Mouse (Mus musculus) liver, postnatal 0 days (tissue): ENCODE measurements around the gene Myo1g.

Source experiments
- CTCF ChIP-seq: sonication (generic); IDR thresholded peaks from 2 replicates; pipeline ENCODE4 v1.5.1; 2016; ENCODE audit warnings: antibody characterized with exemption, low read depth
- EP300 ChIP-seq: IDR thresholded peaks from 2 replicates; pipeline ENCODE4 v1.6.1; 2016; ENCODE audit warnings: antibody characterized with exemption, low read depth, mild to moderate bottlenecking

DNA sequence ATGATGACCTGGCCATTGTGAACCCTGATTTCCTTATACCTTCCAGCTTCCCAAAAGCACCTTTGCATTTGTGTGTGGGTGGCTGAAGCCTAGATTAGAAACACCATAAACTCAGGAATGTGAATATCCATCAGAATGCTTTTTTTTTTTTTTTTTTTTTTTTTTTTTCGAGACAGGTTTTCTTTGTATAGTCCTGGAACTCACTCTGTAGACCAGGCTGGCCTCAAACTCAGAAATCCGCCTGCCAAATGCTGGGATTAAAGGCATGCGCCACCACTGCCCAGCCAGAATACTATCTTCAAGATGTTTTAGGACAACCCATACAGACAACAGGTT lies 25.1 kb upstream of the Myo1g start:
- no peak for TF ChIP-seq CTCF
- no peak for TF ChIP-seq EP300
